Mouse (Mus musculus): ENCODE measurements around the gene Dyx1c1.
A peak's percentile ranks its signal among the peaks of the same experiment; 100 is the strongest.

Dyx1c1 gene

GRCm38 (mm10) chr9:72972435-72972834 lies 13.8 kb downstream of the Dyx1c1 start:
- no peak for DNase-seq (ENCODE audit: inconsistent age in 2 of 2, low spot score in 1 of 2)

- no peak for DNase-seq (ENCODE audit: inconsistent age in 2 of 2, low spot score in 1 of 2)
Observed at GRCm38 (mm10) chr9:72972984-72973383, 14.4 kb downstream of the Dyx1c1 start.

GRCm38 (mm10) chr9:72974734-72975133 lies 16.1 kb downstream of the Dyx1c1 start:
- DNase-seq (ENCODE audit: inconsistent age in 2 of 2, low spot score in 1 of 2): no peak

GRCm38 (mm10) chr9:72975242-72975641 lies 16.7 kb downstream of the Dyx1c1 start:
- no peak for DNase-seq (ENCODE audit: inconsistent age in 2 of 2, low spot score in 1 of 2)

GRCm38 (mm10) chr9:72983066-72983465 lies 24.5 kb downstream of the Dyx1c1 start:
- no peak for DNase-seq (ENCODE audit: inconsistent age in 2 of 2, low spot score in 1 of 2)

GRCm38 (mm10) chr9:72985250-72986220 lies 26.9 kb downstream of the Dyx1c1 start, which contains the start of the genes Ccpg1os and Ccpg1:
Gene Ccpg1os (minus strand): TSS chr9:72985382.
Gene Ccpg1 (plus strand): TSS chr9:72985429.
- peak; percentile 98 for DNase-seq (ENCODE audit: inconsistent age in 2 of 2, low spot score in 1 of 2)

GRCm38 (mm10) chr9:72987703-72988102 lies 29.1 kb downstream of the Dyx1c1 start:
- no peak for DNase-seq (ENCODE audit: inconsistent age in 2 of 2, low spot score in 1 of 2)

- DNase-seq (ENCODE audit: inconsistent age in 2 of 2, low spot score in 1 of 2): peak in 1 of 2 experiments; percentile 45
Observed at GRCm38 (mm10) chr9:72988706-72989105, 30.1 kb downstream of the Dyx1c1 start.

- no peak for DNase-seq (ENCODE audit: inconsistent age in 2 of 2, low spot score in 1 of 2)
Observed at GRCm38 (mm10) chr9:72991420-72991819, 32.8 kb downstream of the Dyx1c1 start.

GRCm38 (mm10) chr9:72992576-72992975 lies 34.0 kb downstream of the Dyx1c1 start:
- peak; percentile 50 to 79 for DNase-seq (ENCODE audit: inconsistent age in 2 of 2, low spot score in 1 of 2)

- DNase-seq (ENCODE audit: inconsistent age in 2 of 2, low spot score in 1 of 2): peak in 1 of 2 experiments; percentile 49
Observed at GRCm38 (mm10) chr9:72996167-72996566, 37.6 kb downstream of the Dyx1c1 start.

- no peak for DNase-seq (ENCODE audit: inconsistent age in 2 of 2, low spot score in 1 of 2)
Observed at GRCm38 (mm10) chr9:72996806-72997205, 38.2 kb downstream of the Dyx1c1 start.

- no peak for DNase-seq (ENCODE audit: inconsistent age in 2 of 2, low spot score in 1 of 2)
Observed at GRCm38 (mm10) chr9:73000487-73000886, 41.9 kb downstream of the Dyx1c1 start.

GRCm38 (mm10) chr9:73001314-73002011 lies 42.9 kb downstream of the Dyx1c1 start:
- no peak for DNase-seq (ENCODE audit: inconsistent age in 2 of 2, low spot score in 1 of 2)

- peak; percentile 40 to 64 for DNase-seq (ENCODE audit: inconsistent age in 2 of 2, low spot score in 1 of 2)
Observed at GRCm38 (mm10) chr9:73002177-73002576, 43.6 kb downstream of the Dyx1c1 start.

- no peak for DNase-seq (ENCODE audit: inconsistent age in 2 of 2, low spot score in 1 of 2)
Observed at GRCm38 (mm10) chr9:73004076-73004475, 45.5 kb downstream of the Dyx1c1 start.

- no peak for DNase-seq (ENCODE audit: inconsistent age in 2 of 2, low spot score in 1 of 2)
Observed at GRCm38 (mm10) chr9:73005106-73005505, 46.5 kb downstream of the Dyx1c1 start.

GRCm38 (mm10) chr9:73006175-73006574 lies 47.6 kb downstream of the Dyx1c1 start:
- DNase-seq (ENCODE audit: inconsistent age in 2 of 2, low spot score in 1 of 2): no peak

- DNase-seq (ENCODE audit: inconsistent age in 2 of 2, low spot score in 1 of 2): no peak
Observed at GRCm38 (mm10) chr9:73008384-73008783, 49.8 kb downstream of the Dyx1c1 start.

GRCm38 (mm10) chr9:73012629-73013028 lies 54.0 kb downstream of the Dyx1c1 start:
- no peak for DNase-seq (ENCODE audit: inconsistent age in 2 of 2, low spot score in 1 of 2)

GRCm38 (mm10) chr9:73014724-73015123 lies 56.1 kb downstream of the Dyx1c1 start:
- no peak for DNase-seq (ENCODE audit: inconsistent age in 2 of 2, low spot score in 1 of 2)

- peak in 1 of 2 experiments; percentile 60 for DNase-seq (ENCODE audit: inconsistent age in 2 of 2, low spot score in 1 of 2)
Observed at GRCm38 (mm10) chr9:73019841-73020240, 61.3 kb downstream of the Dyx1c1 start.

All from adrenal gland, adult (tissue).